Mouse (Mus musculus) urinary bladder, adult 2 months (tissue): ENCODE measurements at regions not wholly inside any gene's neighbourhood (a gene's known extent, or its start where the extent isn't known, plus 50 kb on each side); places are given as distances from the start of the nearest gene placed in this dataset.

ENCODE experiments used
- DNase-seq: peaks from one replicate; pipeline ENCODE4 v3.0.0; 2022; ENCODE audit warnings: low spot score

- DNase-seq, result no peak
Measured at GRCm38 (mm10) chr8:126662151-126662550, 68.4 kb upstream of the Irf2bp2 start.

DNA sequence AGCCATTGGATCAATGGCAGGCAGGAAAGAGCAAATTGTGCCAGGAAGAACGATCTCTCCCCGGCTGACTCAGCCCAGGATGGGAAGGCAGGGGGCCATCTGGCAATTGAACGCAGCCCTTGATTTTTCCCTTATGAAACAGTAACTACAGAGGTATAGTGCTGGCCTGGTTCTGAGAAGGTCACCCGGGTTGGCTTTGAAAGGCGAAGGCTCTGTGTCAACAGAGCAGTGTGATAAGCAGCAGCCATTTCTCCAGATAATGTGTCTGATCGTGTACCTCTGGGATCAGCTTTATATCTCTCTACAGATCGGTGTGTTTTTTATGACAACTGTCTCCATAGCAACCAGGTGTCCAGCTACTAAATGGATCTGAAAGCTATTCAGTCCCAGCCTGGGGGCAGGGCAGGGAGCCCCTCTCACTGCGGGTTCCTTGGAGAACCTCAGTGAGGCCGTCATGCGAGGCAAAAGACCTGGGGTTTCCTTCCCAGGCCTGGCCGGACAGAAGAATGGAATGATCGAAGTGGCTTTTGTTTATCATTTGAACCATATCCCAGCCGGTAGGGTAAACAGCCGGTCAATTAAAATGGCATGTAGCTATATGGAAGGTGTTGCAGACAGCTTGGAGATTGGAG is 67.8 kb upstream of the Irf2bp2 start:
- DNase-seq, result no peak

- DNase-seq, result no peak
Measured at GRCm38 (mm10) chr8:126660658-126661316, 67.0 kb upstream of the Irf2bp2 start.

DNA sequence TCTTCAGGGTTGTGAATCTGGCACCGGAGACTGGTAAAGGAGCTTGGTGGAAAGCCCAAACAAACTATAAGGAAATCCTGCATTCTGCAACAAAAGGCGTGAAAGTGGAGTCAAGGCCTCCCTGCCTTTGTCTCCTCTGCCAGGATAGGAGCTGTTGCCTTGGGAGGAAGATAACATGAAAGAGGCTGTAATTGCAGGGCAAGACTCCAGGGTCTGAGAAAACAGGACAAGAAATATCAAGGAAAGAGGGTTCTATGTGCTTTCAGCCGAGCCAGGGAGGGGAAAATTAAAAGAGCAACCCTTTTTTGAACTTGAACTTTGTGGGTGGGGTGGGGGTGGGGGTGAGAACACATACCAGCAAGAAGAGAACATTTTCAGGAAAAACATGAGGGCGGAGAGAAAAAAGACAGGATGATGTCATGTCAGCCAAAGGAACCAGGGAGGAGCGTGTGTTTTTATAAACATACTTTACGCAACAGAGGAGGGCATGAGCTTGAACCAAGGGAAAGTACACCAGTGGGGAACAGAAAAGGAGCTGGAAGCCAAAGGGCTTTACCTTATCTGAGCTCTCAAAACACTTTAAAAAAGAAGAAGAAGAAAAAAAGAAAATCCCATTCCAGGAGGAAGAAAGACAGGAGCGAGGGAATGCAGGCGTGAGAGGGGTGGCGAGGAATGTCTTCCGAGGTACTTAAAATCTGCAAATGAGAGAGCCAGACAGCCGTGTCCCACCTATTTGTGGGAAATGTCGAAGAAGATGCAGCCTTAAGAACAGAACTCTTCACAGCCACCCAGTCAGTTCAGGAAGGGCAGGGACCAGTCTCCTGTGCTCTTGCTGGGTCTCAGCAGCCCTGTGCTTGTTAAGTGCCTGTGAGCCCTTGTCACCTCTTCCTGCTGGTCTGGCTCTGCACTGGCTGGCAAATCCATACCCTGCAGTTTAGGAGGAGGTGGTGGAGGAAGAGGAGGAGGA is 66.2 kb upstream of the Irf2bp2 start:
- no peak for DNase-seq

DNA sequence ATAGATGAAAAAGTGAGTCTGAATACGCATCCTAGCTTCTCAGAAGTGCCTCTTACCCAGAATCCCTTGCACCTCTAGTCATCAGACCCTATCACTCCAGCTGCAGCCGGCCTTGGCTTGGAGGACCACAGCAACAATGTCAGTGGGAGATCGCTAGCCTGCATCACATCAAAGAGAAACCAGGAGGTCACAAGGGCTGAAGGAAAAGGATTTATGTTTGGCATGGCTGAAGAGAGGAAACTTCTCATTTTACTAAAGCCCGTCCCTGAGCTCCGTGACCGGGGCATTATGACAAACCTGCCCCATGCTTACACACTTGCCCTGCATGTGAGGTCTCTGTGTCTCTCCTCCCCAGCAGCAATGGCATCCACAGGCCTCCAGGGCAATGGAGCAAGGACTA is 63.8 kb upstream of the Irf2bp2 start:
- DNase-seq, result no peak

DNA sequence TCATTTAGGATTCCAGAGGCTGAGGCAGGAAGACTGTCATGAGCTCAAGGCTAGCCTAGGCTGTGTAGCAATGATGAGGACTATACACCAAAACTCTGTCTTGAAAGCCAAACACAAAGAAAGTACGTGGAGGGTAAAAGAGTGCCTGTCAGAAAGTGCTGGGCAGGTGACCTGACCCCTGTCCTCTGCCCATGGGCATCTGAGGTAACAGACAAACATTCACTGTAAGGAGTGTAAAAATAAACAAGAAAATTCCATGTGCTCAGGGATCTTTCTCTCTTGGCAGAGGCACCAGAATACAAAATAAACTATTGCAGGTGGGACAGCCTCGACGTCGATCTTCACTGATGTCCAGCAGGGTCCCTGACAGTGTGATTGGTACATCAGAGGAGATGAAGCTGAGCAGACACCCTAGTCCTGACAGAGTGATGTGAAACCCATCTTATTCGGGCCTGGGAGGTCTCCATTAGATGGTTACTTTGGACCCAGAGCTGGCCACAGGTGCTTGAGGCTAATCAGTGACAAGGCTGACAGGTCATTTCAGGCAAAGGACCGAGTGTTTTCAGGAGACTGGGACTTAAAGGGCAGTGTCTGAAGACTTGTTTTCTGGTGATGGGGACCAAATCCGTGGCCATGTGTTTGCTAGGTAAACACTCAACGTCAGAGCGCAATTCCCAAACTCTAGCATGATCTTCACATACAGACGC is 62.9 kb upstream of the Irf2bp2 start:
- DNase-seq, result no peak

DNA sequence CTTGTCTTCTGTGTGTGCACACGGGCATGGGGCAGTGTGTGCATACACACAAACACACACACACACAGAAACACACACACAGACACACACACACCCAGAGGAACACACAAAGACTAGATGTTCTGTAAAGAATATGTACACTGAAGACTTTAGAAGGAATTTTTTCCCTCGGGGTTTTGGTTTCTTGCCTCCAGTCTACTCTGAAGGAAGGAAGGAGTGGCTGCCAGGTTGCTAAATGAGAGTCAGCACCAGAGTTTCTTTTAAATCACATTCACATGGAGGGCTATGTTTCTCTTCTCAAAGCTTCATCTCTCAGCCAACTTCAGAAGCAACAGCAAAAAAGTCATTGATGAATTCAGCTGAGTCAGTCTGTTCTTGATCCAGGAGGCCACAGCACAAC is 61.8 kb upstream of the Irf2bp2 start:
- DNase-seq, result no peak

GRCm38 (mm10) chr8:126654353-126654752 is 60.6 kb upstream of the Irf2bp2 start:
- no peak for DNase-seq

- DNase-seq, result no peak
Measured at GRCm38 (mm10) chr8:126652151-126652550, 58.4 kb upstream of the Irf2bp2 start.

DNA sequence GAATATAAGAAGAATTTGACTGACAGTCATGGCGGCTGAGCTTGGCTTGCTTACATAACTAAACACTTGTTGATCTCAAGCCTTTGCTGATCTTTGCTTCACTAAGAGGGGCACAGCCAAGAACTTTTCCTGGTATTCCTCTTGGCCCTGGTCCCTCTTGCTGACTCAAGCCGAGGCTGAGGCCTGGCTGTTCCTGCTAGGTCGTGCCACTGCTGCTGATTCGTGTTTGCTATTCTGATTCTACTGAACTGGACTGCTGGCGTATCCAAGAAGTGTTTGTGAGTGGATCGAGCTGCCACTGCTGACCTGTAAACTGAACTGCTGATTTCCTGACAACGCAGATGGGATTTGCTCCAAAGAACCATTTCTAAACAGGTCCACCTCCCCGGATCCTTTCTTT is 57.2 kb upstream of the Irf2bp2 start:
- DNase-seq, result no peak

DNA sequence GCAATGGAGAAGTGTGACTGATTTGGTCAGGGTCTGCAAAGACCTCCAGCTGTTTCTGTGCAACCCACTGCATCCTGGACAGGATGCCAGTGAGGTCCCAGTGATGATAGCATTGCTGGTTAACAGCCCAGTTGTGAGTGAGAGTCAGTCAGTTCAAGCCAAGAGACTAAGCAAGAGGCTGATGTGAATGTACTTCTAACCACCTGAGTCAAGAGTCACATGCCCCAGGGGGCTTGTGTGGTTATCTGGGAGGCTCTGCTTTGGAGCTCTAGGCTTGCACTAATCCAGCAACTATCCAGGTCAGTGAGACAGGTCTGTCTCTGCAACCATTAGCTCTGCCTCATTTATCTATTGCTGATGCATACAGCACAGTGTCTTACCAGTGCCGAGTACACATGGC is 55.5 kb upstream of the Irf2bp2 start:
- DNase-seq, result no peak

- DNase-seq, result no peak
Measured at GRCm38 (mm10) chr8:126647350-126647749, 53.6 kb upstream of the Irf2bp2 start.

GRCm38 (mm10) chr8:126646604-126647311 is 53.0 kb upstream of the Irf2bp2 start:
- no peak for DNase-seq

DNA sequence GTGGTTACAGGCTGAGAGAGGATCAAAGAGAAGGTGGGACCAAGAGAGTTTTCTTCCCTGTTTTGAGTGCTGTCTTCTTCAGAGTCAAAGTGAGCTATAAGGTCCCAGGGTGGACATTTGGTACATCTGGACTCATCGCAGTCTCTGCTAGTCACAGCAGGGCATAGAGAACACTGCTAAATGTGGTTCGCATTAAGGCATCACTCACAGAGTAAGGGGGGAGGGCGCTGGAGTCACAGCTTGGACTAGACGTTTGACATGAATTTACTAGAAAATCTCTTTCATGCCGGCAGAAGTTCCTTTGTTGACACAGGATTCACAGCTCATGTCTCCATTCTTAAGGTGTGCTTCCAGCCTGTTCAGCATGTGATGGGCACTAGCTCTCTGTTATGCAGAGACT is 50.4 kb upstream of the Irf2bp2 start:
- DNase-seq, result no peak
